Mouse (Mus musculus): ENCODE data around the gene Liph. TPM values are rescaled to one million over a fixed set of nuclear protein-coding genes. Genes with fewer than 3 reads are reported as not detected.

Liph gene
- 0.29 and 0.68 TPM in 2 replicates for polyA plus RNA-seq (2014; fragmentation: Nextera tagmentation; extraction: Ambion mirVana)

DNA sequence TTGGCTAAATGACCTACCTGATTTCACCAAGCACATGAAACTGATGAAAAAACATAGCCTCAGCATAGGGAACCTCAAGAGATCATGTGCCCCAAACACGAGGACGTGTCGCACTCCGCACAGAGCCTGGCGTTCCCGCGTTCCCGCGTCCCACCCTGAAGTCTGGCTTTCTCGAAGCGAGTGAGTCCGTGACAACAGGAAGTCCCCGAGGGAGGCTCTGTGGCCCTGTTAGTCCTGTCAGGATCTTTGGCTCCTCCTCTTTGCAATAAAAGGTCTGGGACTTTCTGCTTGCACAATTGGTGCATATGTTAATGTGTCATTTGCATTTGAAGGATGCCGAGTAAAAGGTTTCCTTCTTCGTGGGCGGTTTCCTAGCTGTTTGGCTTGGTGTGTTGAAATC is at the start of gene Liph:
Liph (minus strand) TSS at position 360 of the 400 bp plus-strand sequence.
- Histone ChIP-seq H3K4me1 (replicated peaks; ENCODE audit: control insufficient read depth, insufficient read depth, low read length) (no peaks in the 10 kb centered on the region; the same call in 1 of the 2 replicates), H3K27ac (no peak within 1 kb of the TSS), H3K36me3 (replicated peaks; ENCODE audit: control insufficient read depth, insufficient read depth) (no peaks in the 10 kb centered on the region), H3K27me3 (ENCODE audit: control insufficient read depth, insufficient read depth, low read length) (no peaks in the 10 kb centered on the region), H3K4me3 (replicated peaks; ENCODE audit: low read length) (peak within 1 kb of the TSS; percentile 21), H3K4me2 (replicated peaks) (peak within 1 kb of the TSS; percentile 57), H3K9me3 (ENCODE audit: control insufficient read depth, low read length) (no peaks in the 10 kb centered on the region), H3K9ac (peak within 1 kb of the TSS; percentile 51)
- no peak for DNase-seq (ENCODE audit: low spot score)
- ATAC-seq (ENCODE audit: low FRiP score): no peak; the same call in 1 of the 2 replicates
- WGBS: 5% methylated on average over 16 of the region's 16 CpGs

DNA sequence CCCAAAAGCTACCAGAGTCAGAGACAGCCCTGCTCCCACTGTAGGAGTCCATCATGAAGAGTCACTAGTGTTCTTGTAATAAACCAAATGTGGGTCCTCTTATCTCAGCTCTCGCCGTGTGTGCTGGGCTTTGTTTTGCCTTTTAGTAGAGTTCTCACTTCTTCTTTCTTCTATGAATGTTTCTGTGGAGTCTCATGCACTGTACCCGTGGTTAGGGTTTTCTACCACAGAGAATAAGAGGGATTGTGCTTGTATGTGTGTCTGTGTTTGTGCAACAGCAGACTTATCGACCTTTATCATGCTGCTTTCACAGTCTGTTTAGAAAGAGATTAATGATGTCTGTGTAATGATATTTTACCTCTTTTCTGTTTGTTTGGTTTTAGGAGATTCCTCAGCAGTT is 48.4 kb upstream of the Liph start:
- DNase-seq (ENCODE audit: low spot score): no peak

DNA sequence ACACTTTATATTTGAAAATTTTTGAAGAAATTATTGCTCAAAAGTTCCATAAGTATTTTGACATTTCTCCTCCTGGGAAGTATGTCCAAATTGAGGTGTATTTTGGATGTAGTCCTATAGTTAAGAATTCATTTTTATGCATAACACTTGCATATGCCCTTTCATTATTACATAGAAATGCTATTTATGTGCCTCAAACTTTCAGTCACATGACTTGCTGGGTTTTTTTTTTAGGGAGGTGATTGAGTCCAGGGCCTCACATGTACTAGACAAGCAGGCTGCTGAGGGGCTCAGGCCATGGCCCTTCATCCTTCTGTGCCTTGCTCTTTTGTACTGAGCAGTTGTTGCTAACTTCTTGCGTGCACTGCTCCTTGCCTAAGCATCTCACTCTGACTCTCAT is 44.5 kb upstream of the Liph start:
- Histone ChIP-seq H3K27me3 (ENCODE audit: control insufficient read depth, insufficient read depth, low read length) (no peaks in the 10 kb centered on the region), H3K4me2 (replicated peaks) (no peak overlapping the region), H3K27ac (no peak overlapping the region), H3K4me3 (replicated peaks; ENCODE audit: low read length) (no peak overlapping the region), H3K9ac (no peak overlapping the region), H3K4me1 (replicated peaks; ENCODE audit: control insufficient read depth, insufficient read depth, low read length) (no peaks in the 10 kb centered on the region), H3K9me3 (ENCODE audit: control insufficient read depth, low read length) (no peaks in the 10 kb centered on the region), H3K36me3 (replicated peaks; ENCODE audit: control insufficient read depth, insufficient read depth) (peaks cover 77% of the 10 kb centered on the region)
- DNase-seq (ENCODE audit: low spot score): no peak
- ATAC-seq (ENCODE audit: low FRiP score): no peak
- WGBS: 88% methylated on average over 1 of the region's 1 CpGs

More for the DNA sequence above, 48.4 kb upstream of the Liph start:
- 92% methylated on average over 4 of the region's 4 CpGs for WGBS
- no peaks in the 10 kb centered on the region for H3K4me1 ChIP-seq (replicated peaks; ENCODE audit: control insufficient read depth, insufficient read depth, low read length)
- no peak overlapping the region for H3K9ac ChIP-seq
- no peak overlapping the region for H3K4me3 ChIP-seq (replicated peaks; ENCODE audit: low read length)
- H3K9me3 ChIP-seq (ENCODE audit: control insufficient read depth, low read length): no peaks in the 10 kb centered on the region
- H3K36me3 ChIP-seq (replicated peaks; ENCODE audit: control insufficient read depth, insufficient read depth): peaks cover 86% of the 10 kb centered on the region
- no peak overlapping the region for H3K4me2 ChIP-seq (replicated peaks)
- ATAC-seq (ENCODE audit: low FRiP score): no peak
- no peaks in the 10 kb centered on the region for H3K27me3 ChIP-seq (ENCODE audit: control insufficient read depth, insufficient read depth, low read length)
- no peak overlapping the region for H3K27ac ChIP-seq

DNA sequence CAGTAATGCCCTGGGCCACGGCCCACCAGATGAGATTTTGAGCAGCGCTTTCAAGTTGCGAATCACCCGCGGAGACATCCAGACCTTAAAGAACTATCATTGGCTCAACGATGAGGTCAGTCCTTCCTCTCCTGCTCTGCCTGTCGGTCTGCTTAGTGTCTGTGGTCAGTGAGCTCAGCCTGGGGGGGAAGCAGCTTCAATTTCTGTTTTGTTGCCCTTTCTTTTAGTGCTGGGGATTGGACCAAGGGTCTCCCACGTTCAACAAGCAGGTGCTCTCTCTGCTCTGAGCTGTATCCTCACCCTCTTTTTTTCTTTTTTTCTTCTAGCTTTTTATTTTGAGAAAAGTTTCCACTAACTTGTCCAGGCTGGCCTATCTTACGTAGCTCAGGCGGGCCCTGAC is 43.1 kb upstream of the Liph start:
- Histone ChIP-seq H3K27ac (no peak overlapping the region), H3K4me2 (replicated peaks) (no peak overlapping the region), H3K4me3 (replicated peaks; ENCODE audit: low read length) (no peak overlapping the region), H3K36me3 (replicated peaks; ENCODE audit: control insufficient read depth, insufficient read depth) (peaks cover 63% of the 10 kb centered on the region), H3K9ac (no peak overlapping the region), H3K27me3 (ENCODE audit: control insufficient read depth, insufficient read depth, low read length) (no peaks in the 10 kb centered on the region), H3K9me3 (ENCODE audit: control insufficient read depth, low read length) (no peaks in the 10 kb centered on the region), H3K4me1 (replicated peaks; ENCODE audit: control insufficient read depth, insufficient read depth, low read length) (no peaks in the 10 kb centered on the region)
- WGBS: 91% methylated on average over 10 of the region's 10 CpGs
- no peak for DNase-seq (ENCODE audit: low spot score)
- no peak for ATAC-seq (ENCODE audit: low FRiP score)

DNA sequence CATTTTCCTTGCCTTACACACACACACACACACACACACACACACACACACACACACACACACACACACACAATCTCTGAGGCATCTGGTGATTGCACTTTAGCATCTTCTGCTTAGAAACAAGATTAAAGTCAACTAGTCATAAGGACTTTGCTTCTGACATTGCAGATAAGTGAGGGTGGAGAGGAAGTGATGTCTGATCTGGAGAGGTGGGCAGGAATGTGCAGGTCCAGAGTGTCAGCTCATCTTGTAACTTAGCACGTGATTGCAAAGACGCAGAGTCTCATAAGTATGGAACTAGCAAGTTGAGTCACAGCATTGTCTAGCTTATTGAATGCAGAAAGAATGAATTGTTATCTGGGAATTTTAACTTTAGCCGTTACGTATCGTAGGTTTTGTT is 32.0 kb upstream of the Liph start:
- H3K9ac ChIP-seq: no peak overlapping the region
- ATAC-seq (ENCODE audit: low FRiP score) (no peak), DNase-seq (ENCODE audit: low spot score) (no peak)
- no peak overlapping the region for H3K4me2 ChIP-seq (replicated peaks)
- no peaks in the 10 kb centered on the region for H3K27me3 ChIP-seq (ENCODE audit: control insufficient read depth, insufficient read depth, low read length)
- peaks cover 91% of the 10 kb centered on the region for H3K36me3 ChIP-seq (replicated peaks; ENCODE audit: control insufficient read depth, insufficient read depth)
- H3K4me1 ChIP-seq (replicated peaks; ENCODE audit: control insufficient read depth, insufficient read depth, low read length): no peaks in the 10 kb centered on the region
- H3K4me3 ChIP-seq (replicated peaks; ENCODE audit: low read length): no peak overlapping the region
- H3K9me3 ChIP-seq (ENCODE audit: control insufficient read depth, low read length): no peaks in the 10 kb centered on the region
- H3K27ac ChIP-seq: no peak overlapping the region
- WGBS: 98% methylated on average over 5 of the region's 5 CpGs

DNA sequence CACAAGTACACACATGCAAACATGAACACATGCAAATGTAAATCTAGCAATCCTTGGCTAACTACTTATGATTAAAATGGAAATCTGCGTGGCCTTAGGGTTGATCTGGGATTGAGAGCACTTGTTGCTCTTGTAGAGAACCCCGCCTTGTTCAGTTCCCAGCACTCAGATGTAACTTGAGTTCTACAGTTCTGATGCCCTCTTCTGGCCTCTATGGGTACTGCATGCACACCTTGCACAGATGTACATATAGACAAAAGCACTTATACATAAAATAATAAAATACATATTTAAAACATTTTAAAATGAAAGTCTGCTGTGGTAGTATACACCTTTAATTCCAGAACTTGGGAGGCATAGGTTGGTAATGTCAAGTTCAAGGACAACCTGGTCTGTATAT is 26.7 kb upstream of the Liph start:
- Histone ChIP-seq H3K27ac (no peak overlapping the region), H3K4me3 (replicated peaks; ENCODE audit: low read length) (no peak overlapping the region), H3K36me3 (replicated peaks; ENCODE audit: control insufficient read depth, insufficient read depth) (peaks cover 83% of the 10 kb centered on the region), H3K27me3 (ENCODE audit: control insufficient read depth, insufficient read depth, low read length) (no peaks in the 10 kb centered on the region), H3K9ac (no peak overlapping the region), H3K4me2 (replicated peaks) (no peak overlapping the region), H3K9me3 (ENCODE audit: control insufficient read depth, low read length) (no peaks in the 10 kb centered on the region), H3K4me1 (replicated peaks; ENCODE audit: control insufficient read depth, insufficient read depth, low read length) (no peaks in the 10 kb centered on the region)
- DNase-seq (ENCODE audit: low spot score) (no peak), ATAC-seq (ENCODE audit: low FRiP score) (no peak)
- 95% methylated on average over 2 of the region's 2 CpGs for whole genome bisulfite sequencing

DNA sequence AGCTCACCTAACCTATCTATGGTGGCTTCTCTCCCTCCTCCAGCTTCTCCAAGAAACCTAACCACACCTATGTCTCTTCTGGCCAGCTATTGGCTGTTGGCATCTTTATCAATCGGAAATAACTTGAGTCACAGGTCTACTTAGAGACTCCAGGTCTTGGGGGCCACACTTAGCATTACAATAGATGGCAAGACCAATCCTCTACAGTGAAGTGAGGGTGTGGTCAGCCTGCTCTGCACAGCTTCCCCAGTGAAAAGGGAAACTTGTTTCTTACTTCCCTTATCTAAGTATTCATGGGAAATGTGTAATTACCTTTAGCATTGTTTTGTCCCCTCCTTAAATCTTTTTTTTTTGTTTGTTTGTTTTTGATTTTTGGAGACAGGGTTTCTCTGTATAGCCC is 20.1 kb upstream of the Liph start:
- ATAC-seq (ENCODE audit: low FRiP score) (no peak), DNase-seq (ENCODE audit: low spot score) (no peak)
- no peak overlapping the region for H3K4me2 ChIP-seq (replicated peaks)
- no peaks in the 10 kb centered on the region for H3K4me1 ChIP-seq (replicated peaks; ENCODE audit: control insufficient read depth, insufficient read depth, low read length)
- no peak overlapping the region for H3K4me3 ChIP-seq (replicated peaks; ENCODE audit: low read length)
- H3K9ac ChIP-seq: no peak overlapping the region
- peaks cover 54% of the 10 kb centered on the region for H3K36me3 ChIP-seq (replicated peaks; ENCODE audit: control insufficient read depth, insufficient read depth)
- no peaks in the 10 kb centered on the region for H3K9me3 ChIP-seq (ENCODE audit: control insufficient read depth, low read length)
- no peak overlapping the region for H3K27ac ChIP-seq
- H3K27me3 ChIP-seq (ENCODE audit: control insufficient read depth, insufficient read depth, low read length): no peaks in the 10 kb centered on the region
- WGBS: 93% methylated on average over 1 of the region's 1 CpGs

DNA sequence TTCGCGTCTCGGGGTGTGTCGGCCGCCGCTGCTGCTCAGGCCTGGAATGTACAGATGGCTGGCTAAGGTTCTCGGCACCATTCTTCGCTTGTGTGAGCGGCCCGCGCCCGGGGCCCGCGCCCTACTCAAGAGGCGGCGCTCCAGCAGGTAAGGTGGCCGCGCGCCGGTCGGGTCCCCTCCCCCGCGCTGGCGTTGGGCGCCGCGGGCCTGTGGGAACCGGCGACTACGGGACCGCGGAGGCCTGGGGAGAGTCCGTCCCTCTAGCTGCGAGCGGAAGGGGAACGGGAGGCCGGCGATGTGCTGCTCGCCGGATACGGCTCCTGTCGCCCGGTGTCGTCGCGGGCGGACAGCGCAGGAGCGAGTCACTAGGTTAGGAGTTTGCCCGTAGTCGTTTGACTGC is 14.1 kb upstream of the Liph start:
- peak; percentile 67 for ATAC-seq (ENCODE audit: low FRiP score)

DNA sequence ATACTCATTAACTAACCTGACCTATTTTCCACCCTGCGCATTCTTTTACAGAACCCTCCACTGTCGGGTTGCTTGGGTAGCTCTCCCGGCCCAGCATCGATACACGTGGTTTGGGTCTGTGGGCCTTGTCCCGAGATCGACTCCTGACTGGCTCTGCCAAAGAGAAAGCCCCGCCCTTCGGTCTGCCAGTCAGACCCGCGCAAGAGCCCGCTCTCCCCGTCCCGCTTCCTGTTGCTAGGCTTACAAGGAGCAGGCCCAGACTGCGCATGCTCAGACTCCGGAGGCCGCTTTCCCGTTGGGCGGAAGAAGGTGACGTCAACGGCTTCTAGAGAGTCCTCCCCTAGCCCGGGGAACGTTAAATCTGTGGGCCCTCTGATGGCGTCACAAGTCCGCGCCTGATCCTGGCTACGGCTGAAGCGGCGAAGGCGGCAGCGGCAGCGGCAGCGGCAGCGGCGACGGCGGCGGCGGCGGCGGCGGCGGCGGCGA is 13.7 kb upstream of the Liph start, which contains the start of gene Senp2:
Senp2 (plus strand) TSS at position 386 of the 486 bp plus-strand sequence.
- peak; percentile 99 for ATAC-seq (ENCODE audit: low FRiP score)
- Histone ChIP-seq H3K4me2 (replicated peaks) (peak within 1 kb of the TSS; percentile 80), H3K4me1 (replicated peaks; ENCODE audit: control insufficient read depth, insufficient read depth, low read length) (peaks cover 12% of the 10 kb centered on the region), H3K9me3 (ENCODE audit: control insufficient read depth, low read length) (no peaks in the 10 kb centered on the region), H3K27me3 (ENCODE audit: control insufficient read depth, insufficient read depth, low read length) (no peaks in the 10 kb centered on the region), H3K9ac (peak within 1 kb of the TSS; percentile 86), H3K36me3 (replicated peaks; ENCODE audit: control insufficient read depth, insufficient read depth) (no peaks in the 10 kb centered on the region), H3K4me3 (replicated peaks; ENCODE audit: low read length) (peak within 1 kb of the TSS; percentile 97), H3K27ac (peak within 1 kb of the TSS; percentile 84)
- DNase-seq (ENCODE audit: low spot score): peak; percentile 100
- WGBS: under 1% methylated on average over 45 of the region's 45 CpGs

More for the DNA sequence above, 14.1 kb upstream of the Liph start:
- H3K27ac ChIP-seq: peak overlapping the region; percentile 84
- WGBS: under 1% methylated on average over 50 of the region's 51 CpGs
- DNase-seq (ENCODE audit: low spot score): no peak
- H3K9me3 ChIP-seq (ENCODE audit: control insufficient read depth, low read length): no peaks in the 10 kb centered on the region
- H3K4me1 ChIP-seq (replicated peaks; ENCODE audit: control insufficient read depth, insufficient read depth, low read length): peaks cover 12% of the 10 kb centered on the region
- peak overlapping the region; percentile 80 for H3K4me2 ChIP-seq (replicated peaks)
- H3K36me3 ChIP-seq (replicated peaks; ENCODE audit: control insufficient read depth, insufficient read depth): no peaks in the 10 kb centered on the region
- H3K27me3 ChIP-seq (ENCODE audit: control insufficient read depth, insufficient read depth, low read length): no peaks in the 10 kb centered on the region
- H3K9ac ChIP-seq: peak overlapping the region; percentile 86
- peak overlapping the region; percentile 97 for H3K4me3 ChIP-seq (replicated peaks; ENCODE audit: low read length)

DNA sequence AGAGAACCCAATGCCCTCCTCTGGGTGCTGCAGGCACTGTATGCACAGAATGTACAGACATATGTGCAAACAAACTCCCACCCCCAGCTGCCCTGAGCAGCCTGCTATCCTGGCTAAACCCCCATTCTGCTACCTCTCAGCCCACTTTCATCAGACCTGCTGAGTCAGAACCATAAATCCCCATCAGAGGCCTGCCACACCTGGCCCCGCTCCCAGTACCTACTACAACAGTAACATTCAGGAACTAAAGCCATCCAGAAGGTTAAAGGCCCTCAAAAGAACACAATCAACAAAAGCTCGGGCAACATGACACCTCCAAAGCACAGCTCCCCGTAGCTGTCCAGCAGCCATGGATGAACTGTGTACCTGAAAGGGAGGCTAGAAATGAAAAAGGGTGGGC is 6.1 kb upstream of the Liph start:
- Histone ChIP-seq H3K4me2 (replicated peaks) (no peak overlapping the region), H3K27me3 (ENCODE audit: control insufficient read depth, insufficient read depth, low read length) (no peaks in the 10 kb centered on the region), H3K27ac (no peak overlapping the region), H3K4me3 (replicated peaks; ENCODE audit: low read length) (no peak overlapping the region), H3K9me3 (ENCODE audit: control insufficient read depth, low read length) (no peaks in the 10 kb centered on the region), H3K4me1 (replicated peaks; ENCODE audit: control insufficient read depth, insufficient read depth, low read length) (no peaks in the 10 kb centered on the region), H3K9ac (no peak overlapping the region), H3K36me3 (replicated peaks; ENCODE audit: control insufficient read depth, insufficient read depth) (no peaks in the 10 kb centered on the region)
- no peak for ATAC-seq (ENCODE audit: low FRiP score)
- 70% methylated on average over 3 of the region's 3 CpGs for WGBS
- DNase-seq (ENCODE audit: low spot score): no peak
